Mouse (Mus musculus): ENCODE measurements around the gene Wfdc5.

Wfdc5 gene

GRCm38 (mm10) chr2:164174649-164175395 lies 7.7 kb downstream of the Wfdc5 start:
- DNase-seq (ENCODE audit: low spot score in 2 of 2), result no peak

- no peak for DNase-seq (ENCODE audit: low spot score in 2 of 2)
Observed at GRCm38 (mm10) chr2:164173394-164173793, 9.1 kb downstream of the Wfdc5 start.

- DNase-seq (ENCODE audit: low spot score in 2 of 2), result no peak
Observed at GRCm38 (mm10) chr2:164170902-164171301, 11.6 kb downstream of the Wfdc5 start, which contains the start of gene Kcns1. Gene Kcns1, minus strand, starts transcription at chr2:164171113.

- DNase-seq (ENCODE audit: low spot score in 2 of 2), result no peak
Observed at GRCm38 (mm10) chr2:164170326-164170725, 12.2 kb downstream of the Wfdc5 start.

- no peak for DNase-seq (ENCODE audit: low spot score in 2 of 2)
Observed at GRCm38 (mm10) chr2:164168571-164168946, 14.0 kb downstream of the Wfdc5 start.

- no peak for DNase-seq (ENCODE audit: low spot score in 2 of 2)
Observed at GRCm38 (mm10) chr2:164167752-164168570, 14.6 kb downstream of the Wfdc5 start.

- no peak for DNase-seq (ENCODE audit: low spot score in 2 of 2)
Observed at GRCm38 (mm10) chr2:164164941-164165340, 17.6 kb downstream of the Wfdc5 start.

- DNase-seq (ENCODE audit: low spot score in 2 of 2), result no peak
Observed at GRCm38 (mm10) chr2:164161515-164162055, 21.0 kb downstream of the Wfdc5 start.

- DNase-seq (ENCODE audit: low spot score in 2 of 2), result no peak
Observed at GRCm38 (mm10) chr2:164158838-164159237, 23.7 kb downstream of the Wfdc5 start.

- DNase-seq (ENCODE audit: low spot score in 2 of 2), result no peak
Observed at GRCm38 (mm10) chr2:164156158-164156557, 26.4 kb downstream of the Wfdc5 start.

GRCm38 (mm10) chr2:164154007-164154406 lies 28.5 kb downstream of the Wfdc5 start:
- no peak for DNase-seq (ENCODE audit: low spot score in 2 of 2)

GRCm38 (mm10) chr2:164152341-164152740 lies 30.2 kb downstream of the Wfdc5 start:
- DNase-seq (ENCODE audit: low spot score in 2 of 2), result no peak

GRCm38 (mm10) chr2:164150086-164150760 lies 32.3 kb downstream of the Wfdc5 start:
- DNase-seq (ENCODE audit: low spot score in 2 of 2), result no peak

GRCm38 (mm10) chr2:164146556-164146955 lies 36.0 kb downstream of the Wfdc5 start:
- DNase-seq (ENCODE audit: low spot score in 2 of 2), result no peak

GRCm38 (mm10) chr2:164144541-164144940 lies 38.0 kb downstream of the Wfdc5 start:
- DNase-seq (ENCODE audit: low spot score in 2 of 2), result no peak

- DNase-seq (ENCODE audit: low spot score in 2 of 2), result no peak
Observed at GRCm38 (mm10) chr2:164144025-164144424, 38.5 kb downstream of the Wfdc5 start.

- no peak for DNase-seq (ENCODE audit: low spot score in 2 of 2)
Observed at GRCm38 (mm10) chr2:164142021-164142420, 40.5 kb downstream of the Wfdc5 start.

GRCm38 (mm10) chr2:164137754-164138153 lies 44.8 kb downstream of the Wfdc5 start:
- no peak for DNase-seq (ENCODE audit: low spot score in 2 of 2)

- DNase-seq (ENCODE audit: low spot score in 2 of 2), result no peak
Observed at GRCm38 (mm10) chr2:164136393-164136792, 46.1 kb downstream of the Wfdc5 start.

- no peak for DNase-seq (ENCODE audit: low spot score in 2 of 2)
Observed at GRCm38 (mm10) chr2:164135367-164135766, 47.2 kb downstream of the Wfdc5 start.

- no peak for DNase-seq (ENCODE audit: low spot score in 2 of 2)
Observed at GRCm38 (mm10) chr2:164134563-164134962, 48.0 kb downstream of the Wfdc5 start.

GRCm38 (mm10) chr2:164131586-164131985 lies 51.0 kb downstream of the Wfdc5 start:
- no peak for DNase-seq (ENCODE audit: low spot score in 2 of 2)
